Mouse (Mus musculus): Measurements from ENCODE around the gene Dph5. TPM values are rescaled to one million over a fixed set of nuclear protein-coding genes. Genes with fewer than 3 reads are reported as not detected.

Gene Dph5
- 21.9 and 26.3 TPM in 2 replicates for polyA plus RNA-seq (2016; fragmentation: Nextera tagmentation; extraction: Ambion mirVana)

GRCm38 (mm10) chr3:115887427-115888309 is at the start of gene Dph5:
Gene Dph5, plus strand, starts transcription at chr3:115887837.
- peak within 1 kb of the TSS; percentile 81 for H3K27ac ChIP-seq
- no peaks in the 10 kb centered on the region for H3K27me3 ChIP-seq
- 1% methylated on average over 40 of the region's 40 CpGs for WGBS
- H3K9ac ChIP-seq = peak within 1 kb of the TSS; percentile 79
- H3K36me3 ChIP-seq = no peaks in the 10 kb centered on the region
- peak within 1 kb of the TSS; percentile 78 for H3K4me2 ChIP-seq (replicated peaks)
- H3K4me3 ChIP-seq = peak within 1 kb of the TSS; percentile 71
- H3K4me1 ChIP-seq = peaks cover 5% of the 10 kb centered on the region; the same call in 1 of the 2 replicates
- H3K9me3 ChIP-seq (replicated peaks) = no peaks in the 10 kb centered on the region
- ATAC-seq (ENCODE audit: low FRiP score) = peak; percentile 97

GRCm38 (mm10) chr3:115844566-115844965 is 43.1 kb upstream of the Dph5 start:
- ATAC-seq (ENCODE audit: low FRiP score) = no peak
- Histone ChIP-seq H3K27ac (no peak overlapping the region), H3K4me2 (replicated peaks) (no peak overlapping the region), H3K36me3 (no peaks in the 10 kb centered on the region), H3K4me3 (no peak overlapping the region), H3K9me3 (replicated peaks) (no peaks in the 10 kb centered on the region), H3K4me1 (no peaks in the 10 kb centered on the region), H3K27me3 (no peaks in the 10 kb centered on the region), H3K9ac (no peak overlapping the region)
- 56% methylated on average over 3 of the region's 3 CpGs for WGBS

- Histone ChIP-seq H3K4me2 (replicated peaks) (no peak overlapping the region), H3K27me3 (no peaks in the 10 kb centered on the region), H3K9ac (no peak overlapping the region), H3K4me3 (no peak overlapping the region), H3K36me3 (no peaks in the 10 kb centered on the region), H3K4me1 (no peaks in the 10 kb centered on the region), H3K9me3 (replicated peaks) (no peaks in the 10 kb centered on the region), H3K27ac (no peak overlapping the region)
- 70% methylated on average over 5 of the region's 5 CpGs for WGBS
- ATAC-seq (ENCODE audit: low FRiP score) = no peak
These were observed 42.5 kb upstream of the Dph5 start for GRCm38 (mm10) chr3:115845032-115845618.

- H3K9ac ChIP-seq = no peak overlapping the region
- no peak overlapping the region for H3K27ac ChIP-seq
- no peaks in the 10 kb centered on the region for H3K36me3 ChIP-seq
- H3K4me1 ChIP-seq = no peaks in the 10 kb centered on the region
- no peaks in the 10 kb centered on the region for H3K27me3 ChIP-seq
- no peak for ATAC-seq (ENCODE audit: low FRiP score)
- H3K9me3 ChIP-seq (replicated peaks) = no peaks in the 10 kb centered on the region
- WGBS = 64% methylated on average over 1 of the region's 1 CpGs
- H3K4me3 ChIP-seq = no peak overlapping the region
- no peak overlapping the region for H3K4me2 ChIP-seq (replicated peaks)
These were observed 41.9 kb upstream of the Dph5 start for GRCm38 (mm10) chr3:115845724-115846123.

- Histone ChIP-seq H3K9me3 (replicated peaks) (no peaks in the 10 kb centered on the region), H3K9ac (no peak overlapping the region), H3K36me3 (no peaks in the 10 kb centered on the region), H3K4me2 (replicated peaks) (no peak overlapping the region), H3K27me3 (no peaks in the 10 kb centered on the region), H3K4me1 (no peaks in the 10 kb centered on the region), H3K4me3 (no peak overlapping the region), H3K27ac (no peak overlapping the region)
- ATAC-seq (ENCODE audit: low FRiP score) = no peak
- 84% methylated on average over 5 of the region's 5 CpGs for WGBS
These were observed 41.5 kb upstream of the Dph5 start for GRCm38 (mm10) chr3:115846153-115846552.

GRCm38 (mm10) chr3:115848686-115849480 is 38.8 kb upstream of the Dph5 start:
- Histone ChIP-seq H3K4me2 (replicated peaks) (no peak overlapping the region), H3K27ac (no peak overlapping the region), H3K9me3 (replicated peaks) (no peaks in the 10 kb centered on the region), H3K4me3 (no peak overlapping the region), H3K9ac (no peak overlapping the region), H3K27me3 (no peaks in the 10 kb centered on the region), H3K36me3 (no peaks in the 10 kb centered on the region), H3K4me1 (no peaks in the 10 kb centered on the region)
- WGBS = 85% methylated on average over 11 of the region's 11 CpGs
- ATAC-seq (ENCODE audit: low FRiP score) = no peak

- Histone ChIP-seq H3K36me3 (no peaks in the 10 kb centered on the region), H3K9me3 (replicated peaks) (no peaks in the 10 kb centered on the region), H3K4me1 (peaks cover 2% of the 10 kb centered on the region; the same call in 1 of the 2 replicates), H3K27me3 (no peaks in the 10 kb centered on the region), H3K27ac (no peak overlapping the region), H3K4me2 (replicated peaks) (no peak overlapping the region), H3K4me3 (no peak overlapping the region), H3K9ac (no peak overlapping the region)
- 70% methylated on average over 4 of the region's 4 CpGs for WGBS
- ATAC-seq (ENCODE audit: low FRiP score) = no peak
These were observed 36.7 kb upstream of the Dph5 start for GRCm38 (mm10) chr3:115850946-115851345.

GRCm38 (mm10) chr3:115854672-115855191 is 32.9 kb upstream of the Dph5 start:
- H3K4me3 ChIP-seq = no peak overlapping the region
- H3K9ac ChIP-seq = no peak overlapping the region
- no peak overlapping the region for H3K4me2 ChIP-seq (replicated peaks)
- ATAC-seq (ENCODE audit: low FRiP score) = no peak
- no peaks in the 10 kb centered on the region for H3K9me3 ChIP-seq (replicated peaks)
- WGBS = 94% methylated on average over 7 of the region's 7 CpGs
- no peaks in the 10 kb centered on the region for H3K36me3 ChIP-seq
- peaks cover 15% of the 10 kb centered on the region; the same call in 1 of the 2 replicates for H3K4me1 ChIP-seq
- no peaks in the 10 kb centered on the region for H3K27me3 ChIP-seq
- no peak overlapping the region for H3K27ac ChIP-seq

- H3K4me1 ChIP-seq = peaks cover 15% of the 10 kb centered on the region; the same call in 1 of the 2 replicates
- WGBS = 63% methylated on average over 10 of the region's 10 CpGs
- no peaks in the 10 kb centered on the region for H3K27me3 ChIP-seq
- H3K9me3 ChIP-seq (replicated peaks) = no peaks in the 10 kb centered on the region
- H3K4me2 ChIP-seq (replicated peaks) = no peak overlapping the region
- no peak overlapping the region for H3K4me3 ChIP-seq
- ATAC-seq (ENCODE audit: low FRiP score) = no peak
- no peak overlapping the region for H3K27ac ChIP-seq
- H3K9ac ChIP-seq = no peak overlapping the region
- H3K36me3 ChIP-seq = no peaks in the 10 kb centered on the region
These were observed 32.1 kb upstream of the Dph5 start for GRCm38 (mm10) chr3:115855576-115855975.

GRCm38 (mm10) chr3:115856484-115857022 is 31.1 kb upstream of the Dph5 start:
- H3K27ac ChIP-seq = 0 out of 2 replicates have a peak overlapping the region, but pooled peaks have one; percentile 8
- 17% methylated on average over 8 of the region's 8 CpGs for WGBS
- peaks cover 15% of the 10 kb centered on the region; the same call in 1 of the 2 replicates for H3K4me1 ChIP-seq
- no peaks in the 10 kb centered on the region for H3K36me3 ChIP-seq
- no peaks in the 10 kb centered on the region for H3K27me3 ChIP-seq
- peak; percentile 75 for ATAC-seq (ENCODE audit: low FRiP score)
- H3K4me2 ChIP-seq (replicated peaks) = no peak overlapping the region
- H3K9me3 ChIP-seq (replicated peaks) = no peaks in the 10 kb centered on the region
- H3K9ac ChIP-seq = no peak overlapping the region
- no peak overlapping the region for H3K4me3 ChIP-seq

GRCm38 (mm10) chr3:115857436-115857835 is 30.2 kb upstream of the Dph5 start:
- no peak for ATAC-seq (ENCODE audit: low FRiP score)
- WGBS = 64% methylated on average over 10 of the region's 10 CpGs
- no peaks in the 10 kb centered on the region for H3K36me3 ChIP-seq
- H3K4me3 ChIP-seq = no peak overlapping the region
- H3K4me1 ChIP-seq = peaks cover 15% of the 10 kb centered on the region; the same call in 1 of the 2 replicates
- H3K4me2 ChIP-seq (replicated peaks) = no peak overlapping the region
- H3K9me3 ChIP-seq (replicated peaks) = no peaks in the 10 kb centered on the region
- H3K9ac ChIP-seq = no peak overlapping the region
- no peak overlapping the region for H3K27ac ChIP-seq
- H3K27me3 ChIP-seq = no peaks in the 10 kb centered on the region
